Mouse (Mus musculus) naive thymus-derived CD4-positive, alpha-beta T cell, adult 5 months (primary cell): Measurements from ENCODE around the gene Tnfsf14. TPM values are rescaled to one million over a fixed set of nuclear protein-coding genes. Genes with fewer than 3 reads are reported as not detected.

Experiments
- polyA plus RNA-seq: library from polyadenylated mRNA; unstranded; fragments of 100-300 nt; shearing (Covaris generic); gene quantifications from one replicate; pipeline ENCODE4 v1.2.1, GENCODE M21; 2017

Gene Tnfsf14
- polyA plus RNA-seq = not detected

GRCm38 (mm10) chr17:57194041-57194507, at the start of gene Tnfsf14:
TSS of gene Tnfsf14 (minus strand) at chr17:57194177.

DNA sequence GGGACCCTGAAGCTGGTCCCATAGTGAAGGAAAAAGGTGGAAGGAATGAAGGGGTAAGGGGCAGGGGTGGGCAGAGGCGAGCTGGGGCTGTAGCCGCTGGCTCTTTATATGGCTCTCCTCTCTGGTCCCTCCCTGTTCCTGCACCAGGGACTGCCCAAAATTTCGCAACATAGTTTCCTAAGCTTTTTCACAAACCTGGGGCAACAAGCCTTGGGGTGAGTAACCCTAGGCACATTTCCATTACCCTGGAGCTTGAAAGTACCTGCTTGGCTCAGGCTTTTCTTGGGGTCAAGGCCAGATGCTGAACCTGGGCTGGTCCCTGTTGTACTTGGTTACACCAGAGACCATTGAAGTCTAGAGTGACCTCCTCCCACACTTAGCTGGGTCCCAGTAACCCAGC, 34.0 kb upstream of the Tnfsf14 start, which contains the start of gene C3:
C3 (minus strand) TSS at position 123 of the 400 bp plus-strand sequence.

DNA sequence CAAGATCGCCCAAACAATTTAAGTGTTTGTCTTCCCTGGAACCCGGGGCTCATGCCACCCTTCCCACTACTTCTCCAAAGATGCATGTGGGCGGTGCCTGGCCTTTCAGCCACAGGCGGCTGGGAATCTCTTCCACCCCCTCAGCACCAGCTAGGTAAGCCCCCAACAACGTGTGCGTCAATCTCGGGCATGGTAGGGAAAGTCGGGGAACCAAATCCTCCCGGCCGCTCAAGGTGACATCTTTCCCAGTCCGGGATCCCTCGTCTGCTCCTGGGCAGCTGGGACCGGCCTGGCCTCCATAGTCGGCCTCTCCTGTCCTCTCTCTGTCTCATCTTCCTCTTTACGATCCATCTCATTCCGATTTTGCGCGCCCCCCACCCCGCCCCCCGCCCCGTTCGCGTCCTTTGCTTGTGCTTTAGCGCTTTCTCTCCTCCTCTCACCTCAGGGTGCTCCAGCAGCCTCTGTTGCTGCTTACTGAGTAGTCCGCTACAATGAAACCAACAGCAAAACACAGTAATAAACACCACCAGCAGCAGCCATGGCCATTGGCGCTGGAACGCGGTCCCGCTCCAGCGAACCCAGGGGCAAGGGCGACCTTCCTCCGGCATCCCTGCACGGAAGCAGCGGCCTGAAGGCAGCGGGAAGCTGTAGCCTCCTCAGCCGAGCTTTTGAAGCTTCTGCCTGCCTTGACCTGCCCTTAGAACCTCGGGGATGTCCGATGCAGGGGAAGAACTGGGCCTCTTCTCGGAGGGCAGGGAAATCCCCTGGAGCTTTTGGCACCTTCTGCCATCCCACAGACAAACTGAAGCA, 44.8 kb downstream of the Tnfsf14 start, which contains the start of gene Cd70:
Cd70 (minus strand) TSS at position 784 of the 810 bp plus-strand sequence.

Other genes starting within 250 kb of the Tnfsf14 start
- gene Acer1, start 212.1 kb downstream of the Tnfsf14 start, polyA plus RNA-seq = not detected
- 48.3 TPM for gene Clpp, start 203.9 kb downstream of the Tnfsf14 start, polyA plus RNA-seq
- 17.1 TPM for gene Alkbh7, start 196.8 kb downstream of the Tnfsf14 start, polyA plus RNA-seq
- not detected for gene Pspn, start 194.2 kb downstream of the Tnfsf14 start, polyA plus RNA-seq
- gene Gtf2f1, start 182.9 kb downstream of the Tnfsf14 start, polyA plus RNA-seq = 71.2 TPM
- 1.1 TPM for gene Gm17949, start 182.7 kb downstream of the Tnfsf14 start, polyA plus RNA-seq
- 60.8 TPM for gene Khsrp, start 162.7 kb downstream of the Tnfsf14 start, polyA plus RNA-seq
- gene Slc25a41, start 152.5 kb downstream of the Tnfsf14 start, polyA plus RNA-seq = not detected
- gene Crb3, start 135.1 kb downstream of the Tnfsf14 start, polyA plus RNA-seq = 1.7 TPM
- gene Slc25a23, start 134.3 kb downstream of the Tnfsf14 start, polyA plus RNA-seq = 13.0 TPM
- gene Dennd1c, start 115.7 kb downstream of the Tnfsf14 start, polyA plus RNA-seq = 126 TPM
- gene Tubb4a, start 106.4 kb downstream of the Tnfsf14 start, polyA plus RNA-seq = 1.1 TPM
- 3.9 TPM for gene Tnfsf9, start 88.9 kb downstream of the Tnfsf14 start, polyA plus RNA-seq
- not detected for gene Cd70, start 44.4 kb downstream of the Tnfsf14 start, polyA plus RNA-seq
- not detected for gene C3, start 34.0 kb upstream of the Tnfsf14 start, polyA plus RNA-seq
- 56.3 TPM for gene Gpr108, start 54.3 kb upstream of the Tnfsf14 start, polyA plus RNA-seq
- gene Trip10, start 55.3 kb upstream of the Tnfsf14 start, polyA plus RNA-seq = 5.1 TPM
- gene Vav1, start 84.9 kb upstream of the Tnfsf14 start, polyA plus RNA-seq = 198 TPM
- gene Adgre1, start 164.5 kb upstream of the Tnfsf14 start, polyA plus RNA-seq = not detected